Mouse (Mus musculus) v-Abl transformed pro-B cells (cell line): ENCODE measurements at regions not wholly inside any gene's neighbourhood (a gene's known extent, or its start where the extent isn't known, plus 50 kb on each side); places are given as distances from the start of the nearest gene placed in this dataset.
"Not testable (repeated sequence)": the region's sequence is repeated elsewhere in the genome, so short reads cannot be mapped to it uniquely, and the experiment has no call there.

Experiments used
- in situ Hi-C, 2 experiments: fragments of 400-800 bp; cut with MboI; formaldehyde crosslinking; loops; one replicate each; pipeline ENCODE4 v1.15.1; 2025; ENCODE audit not compliant: unreplicated experiment in 2 of 2

DNA sequence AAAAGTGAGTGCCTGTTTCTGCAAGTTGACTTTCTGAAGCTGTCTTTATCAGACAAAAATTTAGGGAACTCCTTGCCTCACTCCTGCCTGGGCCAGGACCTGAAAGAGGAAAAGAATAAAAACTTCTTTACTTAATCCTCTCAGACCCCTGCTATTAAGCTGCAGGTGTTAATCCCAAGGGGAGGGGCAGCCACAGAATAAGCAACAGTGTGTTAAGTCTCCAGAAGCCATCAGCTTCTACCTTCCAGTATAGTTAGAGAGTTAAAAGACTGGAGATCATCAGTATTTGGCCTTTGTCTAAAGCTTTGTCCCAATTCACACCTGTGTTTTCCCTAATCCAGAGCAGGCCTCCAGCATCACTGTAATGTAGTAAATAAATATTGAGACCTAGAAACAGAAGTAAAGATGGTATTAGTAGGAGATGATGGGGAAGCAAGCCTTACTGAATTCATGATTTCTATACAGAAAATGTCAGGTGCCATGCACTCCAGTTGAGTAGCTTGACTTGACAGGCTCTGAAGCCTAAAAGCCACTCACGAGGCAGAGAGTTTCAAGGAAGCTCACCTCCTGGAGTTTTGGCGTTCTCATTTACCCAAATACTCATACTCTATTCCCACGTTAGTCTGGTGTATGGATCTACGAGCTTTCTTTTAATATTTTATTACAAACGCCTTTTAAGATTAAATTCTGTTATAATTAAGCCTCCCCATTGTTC lies 308.1 kb upstream of the Dab2 start:
- in situ Hi-C loops, result no loop called here

DNA sequence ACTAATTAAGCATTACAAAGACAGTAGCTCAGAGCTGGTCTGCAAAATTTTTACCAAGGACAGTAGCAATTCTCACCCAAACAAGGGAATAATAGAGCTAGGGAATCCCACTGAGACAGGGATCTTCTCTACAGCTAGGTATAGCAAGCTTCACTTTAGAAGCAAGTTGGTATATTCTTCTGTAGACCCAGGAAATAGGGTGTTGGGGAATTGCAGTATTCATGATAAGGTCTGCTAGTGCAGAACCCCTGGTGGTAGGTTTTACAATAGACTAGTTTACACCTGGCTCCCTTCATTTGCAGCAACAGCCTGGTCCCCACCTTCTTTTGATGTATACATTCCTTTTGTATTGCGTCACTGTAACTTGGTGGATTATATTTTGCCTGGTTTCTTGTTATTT lies 307.4 kb upstream of the Dab2 start:
- in situ Hi-C loops, result not testable (repeated sequence)

DNA sequence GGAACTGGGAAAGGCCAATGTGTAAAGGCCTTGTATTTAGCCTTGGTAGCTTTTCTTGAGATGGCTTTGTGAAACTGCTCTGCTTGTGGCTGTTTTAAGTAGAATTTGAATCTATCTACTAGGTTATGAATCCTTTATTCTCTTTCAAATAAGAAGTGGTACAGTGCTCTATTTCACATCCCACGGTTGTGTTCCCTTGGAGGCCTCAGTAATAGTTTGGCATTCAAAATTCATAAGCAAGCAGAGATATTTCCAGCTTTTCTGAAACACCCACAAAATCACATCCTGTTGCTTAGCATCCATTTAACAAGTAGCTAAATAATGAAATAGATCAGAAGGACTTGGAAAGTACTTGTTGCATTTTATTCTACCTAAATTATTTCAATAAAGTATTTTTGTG lies 298.8 kb upstream of the Dab2 start:
- in situ Hi-C loops, result no loop called here

DNA sequence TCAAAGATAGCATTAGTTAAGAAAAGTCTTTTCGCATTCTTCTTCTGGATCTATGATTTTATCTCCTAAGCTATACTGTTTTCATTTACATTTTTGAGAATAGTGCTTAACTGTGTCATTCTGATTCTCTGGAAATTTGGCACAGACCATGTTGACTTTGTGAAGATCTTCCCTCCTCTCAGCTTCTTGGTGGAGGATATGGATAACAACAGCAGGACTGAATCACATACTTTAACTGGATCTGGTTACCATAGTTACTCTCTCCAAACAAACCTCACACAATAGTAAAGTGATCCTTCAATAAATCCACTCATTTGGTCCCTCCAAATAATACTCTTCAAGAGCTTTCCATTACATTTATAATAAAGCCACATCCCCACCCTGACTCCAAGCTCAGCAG lies 298.2 kb upstream of the Dab2 start:
- in situ Hi-C loops, result no loop called here

DNA sequence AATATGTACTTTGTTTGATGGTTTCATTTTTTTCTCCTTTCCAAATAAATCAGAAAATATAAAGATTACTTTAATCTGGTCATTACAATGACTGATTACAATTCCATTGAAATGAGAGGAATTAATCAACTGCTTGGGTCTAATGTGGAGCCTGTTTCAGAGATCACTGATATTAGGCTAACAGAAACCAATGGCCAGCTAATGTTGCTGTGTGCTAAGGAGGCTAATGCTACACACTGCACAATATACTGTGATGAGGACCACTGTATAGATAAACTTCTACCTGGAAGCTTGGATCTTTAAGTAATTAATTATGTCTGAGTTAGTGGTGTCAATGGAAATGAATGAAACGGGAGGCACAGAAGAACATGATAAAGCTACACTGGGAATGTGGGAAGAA lies 284.6 kb upstream of the Dab2 start:
- in situ Hi-C loops, result no loop called here

DNA sequence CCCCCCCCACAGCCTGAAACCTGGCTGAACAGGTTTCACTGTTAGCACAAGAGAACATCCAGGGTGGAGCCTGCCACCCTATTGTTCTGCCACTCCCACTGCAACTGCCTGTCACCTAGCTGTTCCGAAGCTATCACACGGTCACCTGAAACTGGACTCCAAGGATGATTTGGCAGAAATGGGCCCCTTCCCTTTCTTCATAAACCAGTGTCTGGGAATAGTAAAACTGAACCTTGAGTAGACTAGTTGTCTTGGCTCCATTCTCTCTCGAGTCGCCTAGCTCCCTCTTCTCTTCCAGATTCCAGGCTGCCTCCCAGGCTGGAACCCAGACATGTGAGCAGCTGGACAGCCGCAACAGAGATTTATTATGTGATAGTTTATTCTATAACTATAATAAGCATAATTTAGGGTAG lies 282.9 kb upstream of the Dab2 start:
- in situ Hi-C loops, result no loop called here

DNA sequence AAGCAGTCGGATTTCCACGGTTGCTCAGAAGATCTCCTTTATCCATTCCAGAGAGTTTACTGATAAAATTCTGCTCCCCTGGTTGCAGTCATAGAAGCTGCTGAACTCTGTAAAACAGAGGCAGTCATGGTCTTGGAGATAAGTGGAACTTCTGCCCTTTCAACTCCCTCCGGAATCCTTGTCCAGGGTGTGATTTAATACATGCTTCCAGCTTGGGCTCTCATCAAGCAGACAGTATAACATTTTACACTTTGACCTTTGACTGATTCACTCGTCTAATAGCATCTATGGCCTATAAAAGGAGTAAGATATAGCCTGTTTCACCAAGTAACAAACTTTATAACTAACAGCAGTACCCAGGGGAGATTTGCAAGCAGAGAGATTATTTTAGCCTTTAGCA lies 274.0 kb upstream of the Dab2 start:
- in situ Hi-C loops, result no loop called here

DNA sequence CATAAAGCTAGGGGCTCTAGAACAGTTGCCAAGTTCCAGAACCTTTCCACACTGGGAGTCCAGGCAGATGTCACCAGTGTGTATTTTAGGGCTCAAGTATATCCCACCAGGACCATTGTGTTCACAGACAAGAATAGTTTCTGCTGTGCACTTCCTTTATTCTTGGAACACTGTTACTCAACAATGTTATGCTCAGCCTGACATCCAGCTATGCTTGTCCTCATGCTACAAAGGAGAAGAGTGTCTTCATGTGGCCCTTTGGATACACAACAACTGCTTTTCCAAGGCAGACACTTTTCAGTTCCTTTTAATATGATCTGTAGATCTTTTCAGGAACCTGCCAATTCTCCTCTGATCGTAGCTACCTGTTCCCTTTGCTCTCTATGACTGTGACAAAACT lies 270.4 kb upstream of the Dab2 start:
- in situ Hi-C loops, result no loop called here

DNA sequence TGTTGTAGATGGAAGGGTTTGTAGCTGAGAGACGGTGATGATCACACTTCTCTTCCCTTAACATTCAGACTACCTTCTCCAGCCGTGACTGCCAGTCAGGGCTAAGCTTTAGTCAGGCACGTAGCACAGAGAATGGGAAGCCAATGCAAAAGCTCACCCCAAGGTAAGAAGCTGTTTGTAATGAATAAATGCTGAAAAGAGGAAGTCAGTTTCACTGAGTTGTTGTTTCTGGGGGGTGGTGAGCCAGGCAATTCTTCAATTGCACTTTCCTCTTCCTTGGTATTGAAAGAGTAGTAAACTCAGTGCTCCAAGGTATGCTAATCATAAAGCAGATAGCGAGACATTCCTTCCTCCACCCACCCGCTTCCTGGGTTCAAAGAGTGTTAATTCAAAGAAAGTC lies 269.2 kb upstream of the Dab2 start:
- in situ Hi-C loops, result no loop called here

DNA sequence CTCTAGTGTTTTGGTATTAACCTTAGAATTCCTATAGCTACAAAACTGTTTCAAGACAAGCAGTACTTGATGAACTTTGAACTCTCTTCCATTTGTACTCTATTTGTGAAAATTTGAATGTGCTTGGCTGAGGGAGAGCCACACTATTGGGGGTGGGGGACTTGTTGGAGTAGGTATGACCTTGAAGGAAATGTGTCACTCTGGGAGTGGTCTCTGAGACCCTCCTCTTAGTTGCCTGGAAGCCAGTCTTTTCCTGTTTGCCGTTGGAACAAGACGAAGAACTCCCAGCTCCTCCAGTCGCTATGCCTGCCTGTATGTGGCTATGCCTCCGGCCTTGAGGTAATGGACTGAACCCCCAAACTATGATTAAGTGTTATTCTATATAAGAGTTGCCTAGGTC lies 265.4 kb upstream of the Dab2 start:
- in situ Hi-C loops, result no loop called here

DNA sequence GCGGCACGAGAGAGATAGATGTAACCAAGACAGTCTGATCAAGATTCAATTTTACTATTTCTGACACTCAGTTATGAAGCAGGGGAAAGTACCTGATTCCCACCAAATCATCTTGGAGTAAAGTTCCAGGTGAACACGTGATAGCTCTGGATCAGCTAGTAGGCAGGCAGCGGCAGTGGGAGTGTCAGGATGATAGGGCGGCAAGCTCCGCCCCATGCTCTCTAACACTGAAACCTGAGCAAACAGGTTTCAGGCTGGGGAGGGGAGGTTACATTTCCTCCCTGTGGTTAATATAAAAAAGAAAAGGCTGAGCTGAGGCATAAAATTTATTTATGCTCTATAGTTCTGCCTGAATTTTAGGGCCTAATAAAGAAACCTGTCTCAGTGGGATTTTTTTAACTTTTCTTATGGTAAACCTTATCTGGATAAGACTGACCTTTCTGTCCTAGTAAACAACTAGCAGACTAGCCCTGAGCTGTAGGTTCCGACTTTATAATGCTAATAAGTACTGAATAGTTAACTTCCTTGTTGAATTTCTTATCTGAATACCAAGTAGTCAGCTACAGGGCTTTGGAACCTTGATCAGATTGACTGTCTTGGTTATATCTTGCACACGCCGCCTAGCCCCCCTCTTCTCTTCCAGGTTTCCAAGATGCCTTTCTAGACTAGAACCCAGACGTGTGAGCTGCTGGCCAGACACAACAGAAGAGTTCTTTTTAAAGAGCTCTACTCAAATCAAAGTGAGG lies 254.9 kb upstream of the Dab2 start:
- in situ Hi-C loops, result no loop called here

DNA sequence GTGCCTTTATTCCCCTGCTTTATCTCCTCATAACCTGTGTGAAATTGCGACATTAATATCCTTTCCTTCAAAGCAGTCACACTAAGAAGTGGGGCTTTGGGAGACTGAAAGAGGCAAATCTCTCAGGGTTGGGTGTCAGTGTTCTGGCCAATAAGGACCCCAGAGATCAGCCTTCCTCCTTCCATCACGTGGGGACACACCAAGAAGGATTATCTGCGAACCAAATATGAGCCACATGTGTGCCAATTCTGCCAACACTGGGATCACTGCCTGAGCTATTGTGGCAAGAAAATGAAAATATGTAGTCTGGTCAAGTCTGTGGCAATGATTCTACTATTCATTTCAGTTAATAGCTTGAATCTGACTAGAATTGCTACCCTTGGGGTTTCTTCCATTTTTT lies 243.9 kb upstream of the Dab2 start:
- in situ Hi-C loops, result no loop called here

DNA sequence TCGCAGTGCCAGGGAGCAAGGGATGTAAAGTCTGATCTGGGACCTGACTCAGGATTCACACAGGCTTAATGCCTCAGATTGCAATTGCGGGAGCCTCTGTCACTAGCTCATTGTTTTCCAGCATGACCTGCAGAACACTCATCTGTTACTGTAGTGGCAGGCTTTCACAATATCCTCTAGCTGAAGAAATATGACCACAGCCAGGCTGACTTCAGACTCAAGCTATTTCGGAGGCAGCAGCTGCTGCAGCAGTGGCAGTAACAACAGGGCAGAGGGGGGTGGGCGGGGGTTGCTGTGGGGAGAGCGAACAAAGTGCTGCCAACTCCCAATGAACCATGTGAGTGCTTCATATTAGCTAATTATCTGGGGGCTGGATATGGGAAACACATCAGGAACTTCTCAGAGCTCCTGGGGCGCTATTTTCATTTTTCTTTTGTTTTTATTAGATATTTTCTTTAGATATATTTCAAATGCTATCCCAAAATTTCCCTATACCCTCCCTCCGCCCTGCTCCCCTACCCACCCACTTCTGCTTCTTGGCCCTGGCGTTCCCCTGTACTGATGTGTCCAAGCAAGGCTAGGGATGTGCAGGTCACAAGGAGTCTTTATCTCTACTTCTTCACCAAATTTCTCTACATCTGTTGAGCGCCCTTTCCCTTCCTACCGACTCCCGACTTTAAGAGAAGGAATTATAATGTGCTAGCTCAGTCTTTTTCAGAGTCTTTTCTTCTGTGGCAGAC lies 242.5 kb upstream of the Dab2 start:
- in situ Hi-C loops, result no loop called here

DNA sequence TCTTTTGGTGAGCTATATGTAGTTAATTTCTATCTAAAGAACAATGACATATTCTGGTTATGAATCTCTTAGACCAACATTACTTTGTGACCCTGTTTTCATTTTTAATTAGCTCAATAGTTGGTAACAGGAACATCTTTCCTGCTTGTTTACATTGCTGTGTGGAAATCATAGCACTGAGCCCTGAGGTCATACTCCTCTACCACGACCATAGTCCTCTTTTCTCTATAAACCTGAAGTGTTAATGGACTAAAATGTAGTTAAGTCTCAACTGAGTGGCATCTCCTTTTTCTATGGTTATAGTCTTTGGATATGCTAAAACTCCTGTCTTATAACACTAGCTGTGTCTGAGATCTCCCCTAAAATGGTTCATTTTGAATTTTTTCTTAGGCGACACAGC lies 240.2 kb upstream of the Dab2 start:
- in situ Hi-C loops, result no loop called here

DNA sequence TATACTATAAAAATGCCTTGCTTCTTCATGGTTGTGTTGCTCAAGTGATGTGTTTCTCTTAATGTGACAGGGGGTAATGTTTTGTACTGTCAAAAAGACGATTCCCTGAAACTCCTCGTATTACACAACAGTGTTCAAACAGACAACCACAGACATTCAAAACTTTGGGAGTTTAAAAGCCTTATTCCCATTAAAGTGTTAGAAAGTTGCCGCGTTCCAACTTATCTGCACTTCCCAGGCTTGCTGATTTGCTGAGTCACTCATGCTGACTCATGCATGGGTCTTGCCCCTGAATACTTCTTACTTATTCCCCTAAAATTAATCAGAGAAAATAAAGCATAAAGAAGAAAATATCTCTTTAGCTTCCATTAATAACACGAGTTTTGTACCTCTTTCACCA lies 239.8 kb upstream of the Dab2 start:
- in situ Hi-C loops, result no loop called here

DNA sequence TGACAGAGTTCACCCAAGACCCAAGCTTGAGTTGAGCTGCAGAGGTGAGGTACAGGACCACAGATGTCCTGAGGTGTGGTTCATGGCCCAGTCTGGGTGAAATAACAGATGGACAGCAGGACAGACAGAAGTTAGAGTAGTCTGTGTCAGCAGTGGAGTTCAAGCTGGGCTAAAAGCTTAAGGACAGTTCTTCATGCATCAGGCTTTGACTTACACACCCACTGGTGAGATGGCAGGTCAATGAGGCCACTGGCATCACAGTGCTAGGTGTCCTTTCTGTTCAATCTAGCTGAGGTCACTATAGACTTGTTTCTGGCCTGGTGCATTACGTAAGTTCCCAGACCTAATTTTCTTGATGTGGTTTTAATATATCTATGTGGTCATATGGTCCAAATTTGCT lies 238.9 kb upstream of the Dab2 start:
- in situ Hi-C loops, result no loop called here

DNA sequence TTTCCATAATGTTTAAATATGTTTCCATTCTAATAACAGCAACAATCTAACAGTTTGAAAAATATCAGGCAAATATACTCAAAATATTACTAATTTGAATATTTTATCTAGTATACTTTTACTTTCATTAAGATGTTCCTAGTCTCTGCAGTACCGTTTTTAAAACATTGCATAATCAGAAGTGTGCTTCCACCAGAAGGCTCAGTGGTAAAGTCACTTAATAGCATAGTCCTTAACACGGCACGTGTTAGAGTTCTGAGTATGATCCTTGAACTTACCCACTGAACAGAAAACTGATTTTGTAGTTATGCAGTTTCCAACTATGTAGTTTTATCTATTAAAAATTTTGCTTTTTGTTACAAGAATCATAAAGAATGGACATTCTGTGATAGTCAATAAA lies 234.5 kb upstream of the Dab2 start:
- in situ Hi-C loops, result no loop called here

DNA sequence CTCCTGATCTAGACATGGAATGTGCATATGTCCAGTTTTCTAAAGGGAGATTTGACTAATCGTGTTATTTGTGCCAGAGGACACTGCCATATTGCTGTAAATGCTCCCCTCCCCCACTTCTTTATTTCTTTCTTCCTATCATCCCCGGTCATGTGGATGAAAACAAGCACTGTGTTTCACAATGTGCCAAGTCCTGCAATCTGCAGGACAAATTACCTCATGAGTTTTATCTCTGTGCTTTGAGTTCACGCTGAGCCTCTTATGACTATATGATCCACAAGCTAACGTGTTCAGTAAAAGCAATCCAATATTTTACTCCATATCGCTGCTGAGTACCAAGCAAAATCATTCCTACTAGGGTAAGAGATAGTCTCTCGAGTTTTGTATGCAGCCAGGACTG lies 232.2 kb upstream of the Dab2 start:
- in situ Hi-C loops, result no loop called here

DNA sequence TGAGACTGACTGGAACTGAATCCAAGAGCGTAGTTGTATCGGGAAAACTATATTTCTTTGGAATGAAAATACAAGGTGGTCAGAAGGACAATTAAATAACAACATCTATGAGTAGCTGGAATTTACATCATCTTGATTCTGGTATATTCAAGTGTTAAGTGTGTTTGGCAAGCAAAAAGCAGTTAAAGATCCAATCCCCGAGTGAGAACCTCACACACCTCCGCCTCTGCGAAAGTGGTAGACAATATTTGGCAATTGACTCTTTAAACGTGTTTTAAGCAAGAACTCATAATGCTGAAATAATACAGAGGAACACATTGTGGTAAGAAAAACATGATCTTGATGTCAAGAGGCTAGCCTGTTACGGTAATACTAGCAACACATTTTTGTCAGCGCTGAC lies 231.2 kb upstream of the Dab2 start:
- in situ Hi-C loops, result no loop called here

DNA sequence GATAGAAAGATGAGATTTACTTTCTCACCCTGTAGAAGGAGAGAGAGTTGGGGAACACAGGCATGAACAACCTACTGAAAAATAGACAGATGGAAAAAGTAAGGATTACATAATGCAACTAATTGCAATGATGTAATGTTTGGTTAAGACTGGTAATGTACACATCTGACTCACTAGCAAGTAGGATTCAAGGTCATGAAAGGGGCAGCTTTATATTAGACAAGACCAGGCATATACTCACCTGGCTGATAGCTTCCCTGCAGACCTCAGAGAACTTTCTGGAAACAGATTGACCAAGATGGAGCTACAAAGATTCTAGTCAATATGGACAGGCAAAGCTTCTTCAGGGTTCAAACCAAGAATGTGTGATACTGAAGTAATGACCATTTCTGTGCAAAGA lies 227.7 kb upstream of the Dab2 start:
- in situ Hi-C loops, result loop anchor here in 1 of 2 experiments (10.0 kb wide), 1 partner anchor 987 kb away; no protein-coding TSS in a partner anchor

DNA sequence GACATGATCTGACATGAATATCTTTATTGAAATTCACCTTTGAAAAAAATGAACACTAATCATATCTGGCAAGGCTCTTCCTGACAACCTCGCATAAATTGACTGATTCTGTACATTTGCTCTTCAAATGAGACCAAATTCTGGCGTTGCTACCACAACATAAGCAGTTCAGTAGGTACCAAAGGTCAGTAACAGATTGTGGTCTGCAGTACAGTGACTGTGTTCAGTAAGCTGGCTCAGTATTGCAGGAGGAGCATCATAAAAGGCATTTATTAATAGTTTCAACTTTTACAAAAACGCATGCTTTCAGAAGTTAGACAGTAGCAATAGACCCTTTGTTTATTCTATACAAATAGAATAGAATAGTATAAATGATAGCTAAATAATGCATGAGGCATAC lies 226.7 kb upstream of the Dab2 start:
- in situ Hi-C loops, result loop anchor here in 1 of 2 experiments (10.0 kb wide), 1 partner anchor 988 kb away; no protein-coding TSS in a partner anchor
